Mouse (Mus musculus) embryonic facial prominence, embryonic 15.5 days (tissue): ENCODE measurements around the gene Rabac1. TPM values are rescaled to one million over a fixed set of nuclear protein-coding genes. Genes with fewer than 3 reads are reported as not detected.

ENCODE experiments used
- ATAC-seq: fragments of 200-750 bp; cut with Nextera tagmentation; 2 replicates; pipeline ENCODE4 v1.8.0; 2017; ENCODE audit warnings: low read depth, moderate TSS enrichment; ENCODE audit not compliant: insufficient number of reproducible peaks, low FRiP score, low TSS enrichment
- H3K27ac ChIP-seq: fragments of 300-500 bp; sonication (generic); replicated peaks from 2 replicates; pipeline ENCODE4 v1.5.1; 2015; ENCODE audit warnings: mild to moderate bottlenecking, inconsistent platforms
- H3K27me3 ChIP-seq: fragments of 300-500 bp; sonication (generic); 2 replicates; pipeline ENCODE4 v1.6.1; 2015; ENCODE audit warnings: inconsistent platforms
- H3K36me3 ChIP-seq: fragments of 300-500 bp; sonication (generic); 2 replicates; pipeline ENCODE4 v1.6.1; 2015; ENCODE audit warnings: mild to moderate bottlenecking, inconsistent platforms
- H3K4me1 ChIP-seq: fragments of 300-500 bp; sonication (generic); 2 replicates; pipeline ENCODE4 v1.6.1; 2015; ENCODE audit warnings: inconsistent platforms
- H3K4me2 ChIP-seq: fragments of 300-500 bp; sonication (generic); replicated peaks from 2 replicates; pipeline ENCODE4 v1.6.1; 2015; ENCODE audit warnings: mild to moderate bottlenecking, inconsistent platforms
- H3K4me3 ChIP-seq: fragments of 300-500 bp; sonication (generic); replicated peaks from 2 replicates; pipeline ENCODE4 v1.5.1; 2015; ENCODE audit warnings: mild to moderate bottlenecking, inconsistent platforms
- H3K9ac ChIP-seq: fragments of 300-500 bp; sonication (generic); 2 replicates; pipeline ENCODE4 v1.6.1; 2015; ENCODE audit warnings: inconsistent platforms
- H3K9me3 ChIP-seq: fragments of 300-500 bp; sonication (generic); replicated peaks from 2 replicates; pipeline ENCODE4 v1.6.1; 2016; ENCODE audit warnings: inconsistent platforms
- WGBS: fragments of 180-500 bp; shearing (Covaris S2); methylation state at CpG from one replicate; pipeline ENCODE4 v1.1.7; 2015; 5-methylcytosine and 5-hydroxymethylcytosine counted together
- polyA plus RNA-seq: library from polyadenylated mRNA; unstranded; fragments of >200 nt; fragmentation: Nextera tagmentation; extraction: Ambion mirVana; gene quantifications from 2 replicates; pipeline ENCODE4 v1.2.1, GENCODE M21; 2015

Rabac1 gene
- polyA plus RNA-seq, 1 experiment from 2014 or later, result 215 TPM

DNA sequence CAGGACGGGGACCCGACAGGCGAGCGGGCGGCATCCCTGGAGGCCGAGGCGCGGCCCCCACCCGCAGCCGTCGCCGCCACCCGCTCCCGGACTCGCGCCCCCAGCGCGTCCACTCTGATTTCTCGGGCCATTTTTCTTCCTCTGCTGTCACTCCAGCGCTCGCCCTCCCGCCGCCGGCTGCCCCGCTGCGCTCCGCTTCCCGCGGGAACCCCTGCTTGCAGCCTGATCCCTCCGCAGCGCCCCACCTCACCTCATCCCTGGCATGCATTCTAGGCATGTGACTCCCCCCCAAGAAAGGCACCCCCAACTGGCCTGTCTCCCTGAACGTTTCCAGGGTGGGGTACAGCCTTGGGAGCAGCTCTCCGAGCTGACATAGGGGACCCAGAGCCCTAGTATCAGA, 17.3 kb downstream of the Rabac1 start:
- peaks cover 11% of the 10 kb centered on the region; the same call in 1 of the 2 replicates for H3K4me1 ChIP-seq
- no peak overlapping the region for H3K27ac ChIP-seq
- peaks cover 73% of the 10 kb centered on the region for H3K27me3 ChIP-seq
- H3K4me2 ChIP-seq, result peak overlapping the region; percentile 63
- no peaks in the 10 kb centered on the region for H3K36me3 ChIP-seq
- no peak for ATAC-seq
- H3K4me3 ChIP-seq, result peak overlapping the region; percentile 44
- H3K9me3 ChIP-seq, result no peaks in the 10 kb centered on the region
- 4% methylated on average over 29 of the region's 33 CpGs for WGBS
- 0 out of 2 replicates have a peak overlapping the region, but pooled peaks have one; percentile 31 for H3K9ac ChIP-seq

DNA sequence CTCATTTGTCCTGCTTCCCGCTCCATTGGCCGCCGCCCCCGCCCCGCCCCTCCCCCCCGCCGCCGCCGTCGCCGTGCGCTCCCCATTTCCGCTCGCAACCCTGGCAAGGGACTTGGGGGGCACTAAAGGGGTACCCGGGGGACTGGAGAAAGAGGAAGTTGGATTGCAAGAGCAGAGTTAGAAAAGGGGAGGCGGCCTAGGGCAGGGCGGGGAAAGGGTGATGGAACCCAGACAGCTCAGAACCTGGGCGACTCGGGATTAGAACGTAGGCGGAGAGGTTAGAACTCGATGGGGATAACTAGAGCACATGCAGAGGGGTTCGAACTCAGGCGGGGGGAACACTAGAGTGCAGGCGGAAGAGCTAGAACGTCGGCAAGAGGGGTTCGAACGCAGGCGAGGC, 18.1 kb downstream of the Rabac1 start:
- Histone ChIP-seq H3K9ac (peak overlapping the region; percentile 12; the same call in 1 of the 2 replicates), H3K4me3 (peak overlapping the region; percentile 44), H3K4me2 (peak overlapping the region; percentile 63), H3K36me3 (no peaks in the 10 kb centered on the region), H3K4me1 (peaks cover 11% of the 10 kb centered on the region; the same call in 1 of the 2 replicates), H3K9me3 (no peaks in the 10 kb centered on the region), H3K27ac (no peak overlapping the region), H3K27me3 (peaks cover 81% of the 10 kb centered on the region)
- peak; percentile 59; the same call in 1 of the 2 replicates for ATAC-seq
- 1% methylated on average over 26 of the region's 30 CpGs for WGBS

DNA sequence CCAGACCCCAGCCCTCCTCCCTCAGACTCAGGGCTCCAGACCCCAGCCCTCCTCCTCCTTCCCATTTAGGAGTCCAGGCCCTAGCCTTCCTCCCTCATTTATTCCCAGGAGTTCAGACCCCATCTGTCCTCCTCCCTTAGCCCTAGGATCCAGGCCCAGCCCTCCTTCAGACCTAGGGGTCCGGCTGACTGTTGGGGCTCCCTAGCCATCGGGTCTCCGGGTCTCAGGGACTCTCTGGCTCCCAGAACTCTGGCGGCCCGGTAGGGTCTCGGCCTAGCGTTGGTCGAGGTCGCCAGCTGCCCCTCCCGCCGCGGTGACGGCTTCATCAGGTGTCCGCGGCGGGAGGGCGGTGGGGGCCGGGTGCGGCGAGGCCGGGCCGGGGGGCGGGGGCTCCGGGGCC, 18.6 kb downstream of the Rabac1 start:
- Histone ChIP-seq H3K9me3 (no peaks in the 10 kb centered on the region), H3K36me3 (no peaks in the 10 kb centered on the region), H3K4me3 (peak overlapping the region; percentile 44), H3K9ac (0 out of 2 replicates have a peak overlapping the region, but pooled peaks have one; percentile 12), H3K4me1 (peaks cover 11% of the 10 kb centered on the region; the same call in 1 of the 2 replicates), H3K4me2 (peak overlapping the region; percentile 63), H3K27ac (no peak overlapping the region), H3K27me3 (peaks cover 86% of the 10 kb centered on the region)
- ATAC-seq, result no peak
- WGBS, result 3% methylated on average over 23 of the region's 24 CpGs

DNA sequence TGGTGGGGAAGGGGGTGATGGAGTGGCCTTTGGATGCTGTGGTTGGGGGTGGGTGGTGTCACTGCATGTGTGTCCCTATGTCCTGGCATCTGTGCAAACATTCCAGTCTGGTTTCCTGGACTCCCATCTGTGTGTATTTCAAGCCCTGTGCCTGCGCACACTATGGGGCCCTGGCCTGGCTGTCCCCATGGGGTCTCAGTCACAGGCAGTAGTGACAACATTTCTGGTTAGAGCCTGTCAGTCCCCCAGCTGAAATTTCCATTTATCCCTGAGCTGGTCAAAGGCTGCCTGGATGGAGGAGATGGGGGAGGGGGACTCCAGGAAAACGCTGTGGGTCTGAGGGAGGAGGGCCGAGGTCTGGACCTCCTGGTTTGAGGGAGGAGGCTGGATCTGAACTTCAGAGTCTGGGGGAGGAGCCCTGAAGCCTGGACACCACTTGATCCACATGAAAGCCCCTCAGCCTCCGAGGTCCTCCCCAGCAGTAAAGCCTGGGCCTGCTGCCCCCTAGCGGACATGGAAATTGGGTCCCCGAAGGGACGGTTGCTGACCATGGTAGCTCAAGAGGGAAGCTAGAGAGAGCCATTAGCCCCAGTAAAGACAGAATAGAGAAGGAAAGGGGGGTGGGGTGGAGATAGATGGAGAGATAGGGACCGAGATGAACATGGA, 22.5 kb downstream of the Rabac1 start:
- ATAC-seq, result no peak
- under 1% methylated on average over 8 of the region's 8 CpGs for WGBS
- Histone ChIP-seq H3K9ac (no peak overlapping the region), H3K9me3 (no peaks in the 10 kb centered on the region), H3K27ac (no peak overlapping the region), H3K4me1 (peaks cover 5% of the 10 kb centered on the region; the same call in 1 of the 2 replicates), H3K27me3 (peaks cover 100% of the 10 kb centered on the region), H3K36me3 (no peaks in the 10 kb centered on the region), H3K4me2 (no peak overlapping the region), H3K4me3 (no peak overlapping the region)

DNA sequence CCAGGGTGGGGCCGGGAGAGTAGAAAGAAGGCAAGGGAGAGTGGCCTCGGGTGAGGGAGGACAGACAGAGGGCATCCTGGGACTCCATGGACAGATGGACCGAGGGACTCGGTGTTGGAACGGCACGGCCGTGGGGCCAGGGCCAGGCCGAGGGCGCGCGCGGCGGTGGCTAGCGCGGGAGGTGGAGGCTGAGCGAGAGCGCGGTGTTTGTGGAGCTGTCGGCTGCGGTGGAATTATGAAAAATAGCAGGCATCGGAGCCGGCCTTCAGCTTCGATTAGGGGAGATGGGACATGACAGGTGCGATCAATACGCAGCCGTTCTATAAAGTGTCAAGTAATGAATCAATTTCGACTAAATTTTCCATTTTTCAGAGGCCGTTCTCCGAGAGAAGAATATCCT, 23.8 kb downstream of the Rabac1 start:
- Histone ChIP-seq H3K9ac (no peak overlapping the region), H3K36me3 (no peaks in the 10 kb centered on the region), H3K4me2 (no peak overlapping the region), H3K27me3 (peaks cover 100% of the 10 kb centered on the region), H3K9me3 (no peaks in the 10 kb centered on the region), H3K27ac (no peak overlapping the region), H3K4me1 (peaks cover 11% of the 10 kb centered on the region), H3K4me3 (no peak overlapping the region)
- 1% methylated on average over 28 of the region's 29 CpGs for WGBS
- ATAC-seq, result no peak

DNA sequence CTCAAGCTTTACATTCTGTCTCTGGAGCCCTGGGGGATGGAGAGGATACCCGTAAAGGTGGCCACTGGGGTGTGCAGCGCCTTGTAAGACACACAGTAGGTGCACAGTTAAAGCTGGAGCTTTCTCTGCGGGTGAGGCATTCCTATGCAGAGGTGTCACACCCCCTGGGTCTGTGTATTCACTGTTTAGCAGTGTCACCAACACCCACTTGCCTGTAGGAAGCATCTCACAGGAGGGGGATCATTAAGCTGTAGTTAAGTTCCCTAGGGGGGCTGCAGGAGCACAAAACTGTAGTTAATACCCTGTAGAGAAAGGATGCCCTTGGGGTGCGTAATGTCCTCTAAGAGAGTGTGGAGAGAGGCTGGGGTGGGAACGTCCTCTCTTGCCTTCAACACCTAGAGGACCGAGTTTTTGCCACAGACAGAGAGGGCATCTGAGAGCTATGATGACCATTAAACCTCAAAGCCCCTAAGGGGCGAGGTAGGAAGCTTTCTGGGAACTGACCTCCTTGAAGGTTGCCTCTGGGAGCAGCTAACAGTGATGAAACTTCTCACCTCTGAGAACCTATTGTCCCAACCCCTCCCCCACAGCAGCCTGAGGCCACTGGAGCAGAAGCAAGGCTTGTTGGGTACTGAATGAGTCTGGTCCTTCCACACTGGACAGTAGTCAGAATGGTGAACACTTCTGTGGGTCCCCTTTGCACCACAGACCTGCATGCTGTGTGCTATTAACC, 25.1 kb downstream of the Rabac1 start:
- peaks cover 11% of the 10 kb centered on the region for H3K4me1 ChIP-seq
- no peak overlapping the region for H3K27ac ChIP-seq
- no peak overlapping the region for H3K4me2 ChIP-seq
- no peak overlapping the region for H3K4me3 ChIP-seq
- 3% methylated on average over 7 of the region's 7 CpGs for WGBS
- no peak overlapping the region for H3K9ac ChIP-seq
- no peaks in the 10 kb centered on the region for H3K36me3 ChIP-seq
- no peaks in the 10 kb centered on the region for H3K9me3 ChIP-seq
- ATAC-seq, result no peak
- H3K27me3 ChIP-seq, result peaks cover 100% of the 10 kb centered on the region

DNA sequence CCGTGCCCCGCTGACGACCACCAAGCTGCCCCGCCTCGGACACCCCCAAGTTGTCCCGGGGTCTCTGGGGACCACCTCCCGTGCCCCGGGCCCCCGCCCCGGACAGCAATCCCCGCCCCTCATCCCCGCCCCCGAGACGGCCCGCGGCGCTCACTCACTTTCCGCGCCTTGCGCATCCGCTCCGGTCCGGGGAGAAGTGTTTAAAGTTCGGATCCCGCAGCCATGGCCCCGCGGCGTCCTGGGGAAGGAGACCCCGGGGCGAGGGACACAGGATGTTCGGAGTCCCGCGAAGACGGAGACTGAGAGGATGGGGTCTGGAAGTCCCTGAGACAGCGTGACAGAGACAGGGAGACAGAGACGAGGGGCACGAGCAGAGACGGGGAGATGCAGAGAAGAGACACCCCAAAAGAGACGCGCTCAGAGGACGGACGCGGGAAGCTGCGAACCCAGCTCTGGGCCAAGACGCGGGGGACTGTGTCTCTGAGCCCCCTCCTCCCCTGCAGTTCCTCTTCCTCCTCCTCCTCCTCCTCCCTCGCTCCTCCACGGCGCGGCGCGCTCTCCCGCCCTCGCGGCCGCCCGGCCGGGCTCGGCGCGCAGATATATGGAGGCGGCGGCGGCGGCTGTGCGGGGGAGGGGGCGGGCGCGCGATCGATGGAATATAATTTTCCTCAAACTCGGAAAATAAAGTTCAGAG, 28.1 kb downstream of the Rabac1 start, which contains the start of gene Gm4881:
TSS of gene Gm4881 (minus strand) at position 238 of the 694 bp plus-strand sequence.
- Histone ChIP-seq H3K4me1 (peaks cover 11% of the 10 kb centered on the region), H3K36me3 (no peaks in the 10 kb centered on the region), H3K27ac (no peak within 1 kb of the TSS), H3K27me3 (peaks cover 98% of the 10 kb centered on the region), H3K9me3 (no peaks in the 10 kb centered on the region), H3K4me3 (peak within 1 kb of the TSS; percentile 46), H3K4me2 (peak within 1 kb of the TSS; percentile 78), H3K9ac (no peak within 1 kb of the TSS)
- WGBS, result under 1% methylated on average over 64 of the region's 72 CpGs
- no peak for ATAC-seq

DNA sequence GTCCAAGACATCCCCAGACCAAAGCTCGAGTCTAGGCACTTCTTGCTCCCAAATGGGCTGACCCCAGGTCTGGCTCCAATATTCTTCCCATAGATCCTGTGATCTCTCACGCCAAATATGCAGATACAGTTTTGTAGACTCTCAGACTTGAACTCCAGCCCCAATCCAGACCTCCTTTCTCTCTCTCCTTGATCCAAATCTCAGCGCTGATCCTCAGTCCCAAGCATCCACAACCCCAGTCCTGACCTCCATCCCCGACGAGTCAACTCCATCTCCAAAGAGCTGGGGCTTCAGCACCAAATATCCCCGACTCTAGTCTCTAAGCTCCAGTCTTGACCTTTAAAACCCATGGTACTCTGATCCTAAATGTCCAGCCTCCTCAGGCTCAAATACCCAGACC, 28.9 kb downstream of the Rabac1 start:
- H3K9ac ChIP-seq, result no peak overlapping the region
- no peaks in the 10 kb centered on the region for H3K36me3 ChIP-seq
- H3K9me3 ChIP-seq, result no peaks in the 10 kb centered on the region
- H3K4me3 ChIP-seq, result no peak overlapping the region
- WGBS, result 6% methylated on average over 6 of the region's 6 CpGs
- peaks cover 11% of the 10 kb centered on the region for H3K4me1 ChIP-seq
- no peak overlapping the region for H3K27ac ChIP-seq
- no peak for ATAC-seq
- H3K27me3 ChIP-seq, result peaks cover 95% of the 10 kb centered on the region
- H3K4me2 ChIP-seq, result no peak overlapping the region

DNA sequence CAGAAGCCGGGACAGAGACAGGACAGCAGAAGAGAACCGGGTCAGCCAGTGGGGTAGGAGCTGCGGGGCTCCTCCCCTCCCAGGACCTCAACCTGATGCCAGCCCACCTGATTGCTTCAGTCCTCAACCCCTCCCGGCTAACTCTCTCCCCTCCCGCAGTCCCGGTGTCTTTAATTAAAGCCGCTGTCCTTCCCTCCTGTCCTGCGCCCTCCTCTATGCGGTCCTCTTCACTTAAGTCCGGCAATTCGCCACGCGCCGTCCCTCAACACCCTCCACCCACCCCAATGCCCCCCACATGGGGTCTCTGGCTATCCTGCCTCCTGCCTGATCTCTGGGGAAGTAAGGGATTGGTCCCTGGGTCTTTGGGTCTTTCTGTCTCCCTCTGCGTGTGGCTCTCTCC, 40.9 kb downstream of the Rabac1 start:
- peaks cover 3% of the 10 kb centered on the region; the same call in 1 of the 2 replicates for H3K36me3 ChIP-seq
- ATAC-seq, result no peak

DNA sequence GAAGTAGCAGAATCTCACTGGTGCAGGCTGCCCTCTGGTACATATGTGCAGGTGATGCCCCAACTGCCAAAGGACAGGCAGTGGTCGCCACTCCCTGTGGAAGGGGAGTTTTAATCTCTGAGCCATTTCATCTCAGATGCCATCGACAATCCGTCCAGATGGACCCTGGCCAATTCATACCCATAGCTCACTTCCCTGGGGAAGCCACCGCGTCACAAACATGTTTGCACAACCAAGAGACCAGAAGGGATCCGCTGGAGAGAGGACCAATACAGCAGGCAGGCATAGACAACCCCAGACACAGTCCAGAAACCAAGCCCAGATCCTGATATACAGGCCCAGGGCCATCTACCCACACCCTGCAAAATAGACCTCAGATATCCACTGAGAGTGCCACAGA, 42.1 kb downstream of the Rabac1 start:
- no peak for ATAC-seq
- H3K27ac ChIP-seq, result no peak overlapping the region
- 45% methylated on average over 6 of the region's 6 CpGs for WGBS
- H3K4me3 ChIP-seq, result no peak overlapping the region
- H3K4me2 ChIP-seq, result no peak overlapping the region
- no peaks in the 10 kb centered on the region for H3K9me3 ChIP-seq
- H3K27me3 ChIP-seq, result peaks cover 70% of the 10 kb centered on the region
- H3K4me1 ChIP-seq, result peaks cover 8% of the 10 kb centered on the region; the same call in 1 of the 2 replicates
- H3K9ac ChIP-seq, result no peak overlapping the region
- peaks cover 14% of the 10 kb centered on the region for H3K36me3 ChIP-seq

More for the DNA sequence above, 40.9 kb downstream of the Rabac1 start:
- Histone ChIP-seq H3K27ac (no peak overlapping the region), H3K4me3 (no peak overlapping the region), H3K27me3 (peaks cover 82% of the 10 kb centered on the region), H3K9me3 (no peaks in the 10 kb centered on the region), H3K4me1 (peaks cover 8% of the 10 kb centered on the region; the same call in 1 of the 2 replicates), H3K4me2 (no peak overlapping the region), H3K9ac (no peak overlapping the region)
- 2% methylated on average over 14 of the region's 15 CpGs for WGBS
